Mouse (Mus musculus) forebrain, embryonic 15.5 days (tissue): Measurements from ENCODE around the gene Gbx2. TPM values are rescaled to one million over a fixed set of nuclear protein-coding genes. Genes with fewer than 3 reads are reported as not detected.
A peak's percentile ranks its signal among the peaks of the same experiment; 100 is the strongest.

Experiments
- ATAC-seq: fragments of 200-750 bp; cut with Nextera tagmentation; replicated peaks from 2 replicates; pipeline ENCODE4 v1.8.0; 2017; ENCODE audit warnings: mild to moderate bottlenecking, moderate TSS enrichment, moderate library complexity
- H3K27ac ChIP-seq: fragments of 300-500 bp; sonication (generic); replicated peaks from 2 replicates; pipeline ENCODE4 v1.5.1; 2015; ENCODE audit warnings: mild to moderate bottlenecking, inconsistent platforms
- H3K27me3 ChIP-seq: fragments of 300-500 bp; sonication (generic); 2 replicates; pipeline ENCODE4 v1.6.1; 2015; ENCODE audit warnings: inconsistent platforms
- H3K36me3 ChIP-seq: fragments of 300-500 bp; sonication (generic); 2 replicates; pipeline ENCODE4 v1.6.1; 2015; ENCODE audit warnings: mild to moderate bottlenecking, inconsistent platforms
- H3K4me1 ChIP-seq: fragments of 300-500 bp; sonication (generic); 2 replicates; pipeline ENCODE4 v1.6.1; 2015; ENCODE audit warnings: inconsistent platforms
- H3K4me2 ChIP-seq: fragments of 300-500 bp; sonication (generic); replicated peaks from 2 replicates; pipeline ENCODE4 v1.6.1; 2015; ENCODE audit warnings: mild to moderate bottlenecking, inconsistent platforms
- H3K4me3 ChIP-seq: fragments of 300-500 bp; sonication (generic); 2 replicates; pipeline ENCODE4 v1.5.1; 2015; ENCODE audit warnings: mild to moderate bottlenecking, inconsistent platforms
- H3K9ac ChIP-seq: fragments of 300-500 bp; sonication (generic); replicated peaks from 2 replicates; pipeline ENCODE4 v1.6.1; 2015; ENCODE audit warnings: mild to moderate bottlenecking, inconsistent platforms
- H3K9me3 ChIP-seq: fragments of 300-500 bp; sonication (generic); 2 replicates; pipeline ENCODE4 v1.6.1; 2016; ENCODE audit warnings: inconsistent platforms
- WGBS: fragments of 180-500 bp; shearing (Covaris S2); methylation state at CpG from one replicate; pipeline ENCODE4 v1.1.7; 2015; ENCODE audit warnings: mixed read lengths; 5-methylcytosine and 5-hydroxymethylcytosine counted together
- polyA plus RNA-seq: library from polyadenylated mRNA; unstranded; fragments of >200 nt; fragmentation: Nextera tagmentation; extraction: Ambion mirVana; gene quantifications from 2 replicates; pipeline ENCODE4 v1.2.1, GENCODE M21; 2015

Gbx2 gene
- polyA plus RNA-seq, 1 experiment from 2014 or later: 9.3 TPM

DNA sequence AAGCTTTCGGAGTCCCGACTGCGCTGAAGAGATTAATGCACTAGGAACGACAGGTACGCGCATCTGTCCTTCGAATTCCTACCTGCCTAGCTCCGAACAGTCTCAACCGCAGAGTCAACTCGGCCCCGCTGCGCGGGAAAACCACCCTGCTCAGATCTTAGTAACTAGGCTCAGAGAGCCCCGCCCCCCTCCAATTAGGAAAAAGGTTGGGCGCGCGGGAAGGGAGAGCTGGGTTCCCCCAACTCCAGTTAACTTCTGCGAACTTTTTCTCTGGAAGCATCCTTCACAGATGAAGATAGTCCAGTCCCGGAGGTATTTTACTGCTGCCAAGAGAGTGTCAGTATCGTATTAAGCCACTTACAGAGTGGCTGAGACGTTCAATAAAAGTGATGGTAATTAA lies 2.8 kb upstream of the Gbx2 start:
- WGBS: under 1% methylated on average over 21 of the region's 21 CpGs
- no peak for ATAC-seq
- Histone ChIP-seq H3K4me3 (no peak overlapping the region), H3K27me3 (peaks cover 97% of the 10 kb centered on the region), H3K27ac (no peak overlapping the region), H3K9ac (no peak overlapping the region), H3K4me2 (no peak overlapping the region), H3K9me3 (no peaks in the 10 kb centered on the region), H3K36me3 (no peaks in the 10 kb centered on the region), H3K4me1 (peaks cover 37% of the 10 kb centered on the region)

- WGBS: 2% methylated on average over 6 of the region's 6 CpGs
- Histone ChIP-seq H3K27me3 (peaks cover 95% of the 10 kb centered on the region), H3K9me3 (no peaks in the 10 kb centered on the region), H3K4me2 (no peak overlapping the region), H3K36me3 (no peaks in the 10 kb centered on the region), H3K4me3 (no peak overlapping the region), H3K4me1 (peaks cover 37% of the 10 kb centered on the region), H3K27ac (no peak overlapping the region), H3K9ac (no peak overlapping the region)
- no peak for ATAC-seq
These were observed 2.0 kb upstream of the Gbx2 start for GRCm38 (mm10) chr1:89933028-89933427.

- ATAC-seq: no peak
- H3K9ac ChIP-seq: no peak overlapping the region
- peaks cover 37% of the 10 kb centered on the region for H3K4me1 ChIP-seq
- no peaks in the 10 kb centered on the region for H3K36me3 ChIP-seq
- no peak overlapping the region for H3K27ac ChIP-seq
- no peak overlapping the region for H3K4me2 ChIP-seq
- H3K4me3 ChIP-seq: no peak overlapping the region
- H3K27me3 ChIP-seq: peaks cover 95% of the 10 kb centered on the region
- no peaks in the 10 kb centered on the region for H3K9me3 ChIP-seq
- WGBS: under 1% methylated on average over 16 of the region's 16 CpGs
These were observed 1.6 kb upstream of the Gbx2 start for GRCm38 (mm10) chr1:89932616-89933015.

GRCm38 (mm10) chr1:89932021-89932423 lies 1.0 kb upstream of the Gbx2 start:
- no peak overlapping the region for H3K27ac ChIP-seq
- H3K4me1 ChIP-seq: peaks cover 40% of the 10 kb centered on the region
- peaks cover 95% of the 10 kb centered on the region for H3K27me3 ChIP-seq
- H3K36me3 ChIP-seq: no peaks in the 10 kb centered on the region
- H3K9me3 ChIP-seq: no peaks in the 10 kb centered on the region
- H3K4me3 ChIP-seq: peak overlapping the region; percentile 35; the same call in 1 of the 2 replicates
- 2% methylated on average over 19 of the region's 19 CpGs for WGBS
- H3K9ac ChIP-seq: no peak overlapping the region
- ATAC-seq: no peak
- H3K4me2 ChIP-seq: no peak overlapping the region

- peaks cover 95% of the 10 kb centered on the region for H3K27me3 ChIP-seq
These were observed 428 bp downstream of the Gbx2 start for GRCm38 (mm10) chr1:89930551-89930950.

GRCm38 (mm10) chr1:89929721-89930505 lies 1.1 kb downstream of the Gbx2 start:
- Histone ChIP-seq H3K4me3 (peak overlapping the region; percentile 35), H3K4me2 (peak overlapping the region; percentile 43), H3K27me3 (peaks cover 95% of the 10 kb centered on the region), H3K36me3 (no peaks in the 10 kb centered on the region), H3K27ac (no peak overlapping the region), H3K9ac (0 out of 2 replicates have a peak overlapping the region, but pooled peaks have one; percentile 7), H3K4me1 (peaks cover 36% of the 10 kb centered on the region), H3K9me3 (no peaks in the 10 kb centered on the region)
- WGBS: under 1% methylated on average over 55 of the region's 55 CpGs
- ATAC-seq: no peak

More at GRCm38 (mm10) chr1:89930551-89930950, 428 bp downstream of the Gbx2 start:
- Histone ChIP-seq H3K9me3 (no peaks in the 10 kb centered on the region), H3K9ac (0 out of 2 replicates have a peak overlapping the region, but pooled peaks have one; percentile 7), H3K4me3 (peak overlapping the region; percentile 35), H3K27ac (no peak overlapping the region), H3K4me2 (peak overlapping the region; percentile 43), H3K4me1 (peaks cover 40% of the 10 kb centered on the region), H3K36me3 (no peaks in the 10 kb centered on the region)
- under 1% methylated on average over 45 of the region's 45 CpGs for WGBS
- 0 out of 2 replicates have a peak, but pooled peaks have one; percentile 3 for ATAC-seq

GRCm38 (mm10) chr1:89929181-89929580 lies 1.8 kb downstream of the Gbx2 start:
- Histone ChIP-seq H3K4me1 (peaks cover 35% of the 10 kb centered on the region), H3K27me3 (peaks cover 95% of the 10 kb centered on the region), H3K4me3 (peak overlapping the region; percentile 5; the same call in 1 of the 2 replicates), H3K9ac (no peak overlapping the region), H3K9me3 (no peaks in the 10 kb centered on the region), H3K36me3 (no peaks in the 10 kb centered on the region), H3K4me2 (no peak overlapping the region), H3K27ac (no peak overlapping the region)
- ATAC-seq: no peak
- under 1% methylated on average over 6 of the region's 6 CpGs for WGBS

DNA sequence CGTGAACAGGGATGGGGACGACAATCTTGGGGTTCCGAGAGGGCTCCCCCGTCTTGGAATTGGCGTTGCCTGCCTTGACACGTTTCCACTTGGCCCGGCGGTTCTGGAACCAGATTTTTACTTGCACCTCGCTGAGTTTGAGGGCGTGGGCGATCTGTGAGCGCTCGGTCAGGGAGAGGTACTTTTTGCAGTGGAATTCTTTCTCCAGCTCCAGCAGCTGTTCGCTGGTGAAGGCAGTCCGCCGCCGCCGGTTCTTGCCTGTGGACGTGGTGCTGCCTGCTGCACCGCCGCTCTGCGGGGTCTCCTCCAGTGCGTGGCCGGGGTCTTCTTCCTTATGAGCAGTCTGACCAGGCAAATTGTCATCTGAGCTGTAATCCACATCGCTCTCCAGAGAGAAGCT lies 2.3 kb downstream of the Gbx2 start:
- Histone ChIP-seq H3K4me2 (no peak overlapping the region), H3K9me3 (no peaks in the 10 kb centered on the region), H3K4me3 (peak overlapping the region; percentile 5; the same call in 1 of the 2 replicates), H3K4me1 (peaks cover 34% of the 10 kb centered on the region), H3K9ac (no peak overlapping the region), H3K27ac (no peak overlapping the region), H3K27me3 (peaks cover 95% of the 10 kb centered on the region), H3K36me3 (no peaks in the 10 kb centered on the region)
- WGBS: 2% methylated on average over 25 of the region's 25 CpGs
- ATAC-seq: no peak

DNA sequence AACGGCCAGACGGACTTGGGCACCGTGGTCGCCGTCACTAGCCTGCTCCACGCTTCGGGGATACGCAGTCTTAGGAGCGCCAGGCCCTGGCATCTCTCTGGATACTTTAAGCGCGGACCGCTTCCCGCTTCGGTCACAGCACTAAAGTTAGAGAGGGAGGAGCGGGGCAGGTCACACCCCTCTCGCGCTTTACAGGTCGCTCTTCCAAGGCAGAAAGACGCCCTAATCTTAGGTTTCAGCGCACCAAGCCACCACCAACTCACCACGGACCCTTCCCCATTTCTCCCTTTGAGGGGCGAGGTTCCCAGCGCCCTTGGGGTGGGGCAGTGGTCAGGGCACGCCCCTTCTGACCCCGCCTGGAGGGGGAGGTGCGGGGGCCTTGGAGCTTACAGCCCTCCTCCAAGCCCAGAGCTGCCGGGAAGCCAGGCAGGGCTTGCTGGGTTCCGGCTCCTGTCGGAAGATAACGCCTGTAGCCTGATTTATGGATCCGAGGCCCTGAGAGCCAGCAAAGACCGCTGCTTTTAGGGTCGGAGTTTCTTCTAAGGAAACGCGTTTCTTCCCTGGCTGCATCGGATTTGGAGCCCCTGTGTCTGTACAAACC lies 3.8 kb downstream of the Gbx2 start:
- no peak overlapping the region for H3K4me2 ChIP-seq
- peaks cover 97% of the 10 kb centered on the region for H3K27me3 ChIP-seq
- H3K9ac ChIP-seq: no peak overlapping the region
- H3K36me3 ChIP-seq: no peaks in the 10 kb centered on the region
- no peaks in the 10 kb centered on the region for H3K9me3 ChIP-seq
- H3K4me3 ChIP-seq: no peak overlapping the region
- ATAC-seq: no peak
- 1% methylated on average over 36 of the region's 36 CpGs for WGBS
- H3K27ac ChIP-seq: no peak overlapping the region
- H3K4me1 ChIP-seq: peaks cover 39% of the 10 kb centered on the region

GRCm38 (mm10) chr1:89926583-89927060 lies 4.4 kb downstream of the Gbx2 start:
- Histone ChIP-seq H3K4me2 (no peak overlapping the region), H3K36me3 (no peaks in the 10 kb centered on the region), H3K4me1 (peaks cover 35% of the 10 kb centered on the region), H3K27me3 (peaks cover 97% of the 10 kb centered on the region), H3K27ac (no peak overlapping the region), H3K9me3 (no peaks in the 10 kb centered on the region), H3K4me3 (no peak overlapping the region), H3K9ac (no peak overlapping the region)
- WGBS: 3% methylated on average over 9 of the region's 9 CpGs
- ATAC-seq: no peak

- Histone ChIP-seq H3K9me3 (no peaks in the 10 kb centered on the region), H3K4me1 (peaks cover 25% of the 10 kb centered on the region), H3K36me3 (no peaks in the 10 kb centered on the region), H3K27ac (no peak overlapping the region), H3K9ac (no peak overlapping the region), H3K27me3 (peaks cover 97% of the 10 kb centered on the region), H3K4me3 (no peak overlapping the region), H3K4me2 (no peak overlapping the region)
- 4% methylated on average over 12 of the region's 12 CpGs for WGBS
- no peak for ATAC-seq
These were observed 5.3 kb downstream of the Gbx2 start for GRCm38 (mm10) chr1:89925501-89926190.

- Histone ChIP-seq H3K4me1 (peaks cover 16% of the 10 kb centered on the region), H3K9me3 (no peaks in the 10 kb centered on the region), H3K36me3 (no peaks in the 10 kb centered on the region), H3K27ac (no peak overlapping the region), H3K4me3 (no peak overlapping the region), H3K27me3 (peaks cover 99% of the 10 kb centered on the region), H3K4me2 (no peak overlapping the region), H3K9ac (no peak overlapping the region)
- ATAC-seq: no peak
- WGBS: 6% methylated on average over 14 of the region's 14 CpGs
These were observed 7.3 kb downstream of the Gbx2 start for GRCm38 (mm10) chr1:89923642-89924020.
